In genomic region chr3:152474582-152475277, GRCm38 (mm10) we compare ENCODE assay signal across 8 mouse cellular contexts.
A peak's percentile ranks its signal among the peaks of the same experiment; 100 is the strongest.
DNase-seq lines count a peak whose midpoint lies in the region; ATAC-seq and TF ChIP-seq lines count a peak whose summit lies in the region.

No protein-coding gene starts in this region.

- peak; percentile 50 to 78 for DNase-seq in adrenal gland, postnatal 36 days
- peak; percentile 73 for DNase-seq in embryonic facial prominence, embryonic 10.5 days (ENCODE audit: low spot score)
- peak; percentile 50 for DNase-seq in large intestine, adult 2 months (ENCODE audit: low read depth, low spot score)
- peak; percentile 81 for DNase-seq in stomach, postnatal 0 days (ENCODE audit: low spot score)

- no peak for ATAC-seq in intestine, postnatal 0 days
- no peak for ATAC-seq in intestine, embryonic 16.5 days
- peak; percentile 28 for ATAC-seq in megakaryocyte, adult 5-6 weeks (ENCODE audit: poor library complexity, severe bottlenecking)
- no peak for ATAC-seq in stomach, postnatal 0 days (ENCODE audit: low FRiP score, low TSS enrichment)

- no peak overlapping the region for H3K27ac ChIP-seq in intestine, postnatal 0 days (ENCODE audit: low read depth, low read length)
- H3K27ac ChIP-seq in intestine, embryonic 16.5 days (ENCODE audit: low read length) = no peak overlapping the region
- no peak overlapping the region for H3K27ac ChIP-seq in ES-Bruce4 (ENCODE audit: insufficient read depth, low read length)
- no peak overlapping the region for H3K27ac ChIP-seq in embryonic facial prominence, embryonic 10.5 days (replicated peaks)
- no peak overlapping the region for H3K27ac ChIP-seq in stomach, postnatal 0 days (replicated peaks)

- no peaks in the 10 kb centered on the region for H3K9me3 ChIP-seq in intestine, postnatal 0 days (ENCODE audit: control insufficient read depth)
- H3K9me3 ChIP-seq in intestine, embryonic 16.5 days (ENCODE audit: control insufficient read depth, low read length) = no peaks in the 10 kb centered on the region
- no peaks in the 10 kb centered on the region for H3K9me3 ChIP-seq in ES-Bruce4 (replicated peaks; ENCODE audit: control insufficient read depth, insufficient read depth, low read length, poor library complexity, severe bottlenecking)
- H3K9me3 ChIP-seq in embryonic facial prominence, embryonic 10.5 days = no peaks in the 10 kb centered on the region
- no peaks in the 10 kb centered on the region for H3K9me3 ChIP-seq in stomach, postnatal 0 days (ENCODE audit: control insufficient read depth, low read length)

- H3K9ac ChIP-seq in intestine, postnatal 0 days (ENCODE audit: low read depth, low read length) = no peak overlapping the region
- no peak overlapping the region for H3K9ac ChIP-seq in intestine, embryonic 16.5 days (ENCODE audit: low read depth, low read length)
- no peak overlapping the region for H3K9ac ChIP-seq in ES-Bruce4 (ENCODE audit: low read depth, poor library complexity, severe bottlenecking)
- no peak overlapping the region for H3K9ac ChIP-seq in stomach, postnatal 0 days (ENCODE audit: low read length)

- peak; percentile 90 for TF ChIP-seq CTCF in intestine, postnatal 0 days (IDR thresholded peaks at IDR 0.05; ENCODE audit: low read depth)
- TF ChIP-seq CTCF in ES-Bruce4 (IDR thresholded peaks at IDR 0.05; ENCODE audit: low read depth, low read length) = peak; percentile 74
- peak; percentile 89 for TF ChIP-seq CTCF in stomach, postnatal 0 days (IDR thresholded peaks at IDR 0.05; ENCODE audit: low read depth)

- no peak for TF ChIP-seq POLR2A in ES-Bruce4 (IDR thresholded peaks at IDR 0.05; ENCODE audit: insufficient read depth, low read length)

- TF ChIP-seq EP300 in ES-Bruce4 (IDR thresholded peaks at IDR 0.05; ENCODE audit: insufficient read depth, low read depth, low read length) = no peak
- no peak for TF ChIP-seq EP300 in stomach, postnatal 0 days (optimal IDR thresholded peaks at IDR 0.05)

- no peak overlapping the region for H3K4me2 ChIP-seq in intestine, postnatal 0 days (replicated peaks; ENCODE audit: low read depth)
- H3K4me2 ChIP-seq in intestine, embryonic 16.5 days (ENCODE audit: low read depth, low read length) = no peak overlapping the region
- no peak overlapping the region for H3K4me2 ChIP-seq in stomach, postnatal 0 days (replicated peaks; ENCODE audit: low read depth)

- no peak overlapping the region for H3K4me3 ChIP-seq in intestine, postnatal 0 days (ENCODE audit: low read depth, low read length)
- H3K4me3 ChIP-seq in intestine, embryonic 16.5 days (ENCODE audit: low read length) = no peak overlapping the region
- H3K4me3 ChIP-seq in ES-Bruce4 (ENCODE audit: low read depth, low read length) = no peak overlapping the region
- no peak overlapping the region for H3K4me3 ChIP-seq in embryonic facial prominence, embryonic 10.5 days
- H3K4me3 ChIP-seq in stomach, postnatal 0 days (ENCODE audit: low read depth, low read length) = no peak overlapping the region

- no peaks in the 10 kb centered on the region for H3K36me3 ChIP-seq in intestine, postnatal 0 days (ENCODE audit: control insufficient read depth, insufficient read depth)
- no peaks in the 10 kb centered on the region for H3K36me3 ChIP-seq in intestine, embryonic 16.5 days (ENCODE audit: control insufficient read depth, insufficient read depth, low read length)
- H3K36me3 ChIP-seq in ES-Bruce4 (ENCODE audit: control insufficient read depth, insufficient read depth, low read length, poor library complexity, severe bottlenecking) = no peaks in the 10 kb centered on the region
- H3K36me3 ChIP-seq in embryonic facial prominence, embryonic 10.5 days (replicated peaks) = no peaks in the 10 kb centered on the region
- no peaks in the 10 kb centered on the region for H3K36me3 ChIP-seq in stomach, postnatal 0 days (ENCODE audit: control insufficient read depth, insufficient read depth, low read length)

- no peaks in the 10 kb centered on the region for H3K27me3 ChIP-seq in intestine, postnatal 0 days (replicated peaks; ENCODE audit: control insufficient read depth, insufficient read depth, low read length)
- no peaks in the 10 kb centered on the region for H3K27me3 ChIP-seq in intestine, embryonic 16.5 days (replicated peaks; ENCODE audit: control insufficient read depth, insufficient read depth, low read length)
- no peaks in the 10 kb centered on the region for H3K27me3 ChIP-seq in ES-Bruce4 (ENCODE audit: control insufficient read depth, insufficient read depth, low read length, poor library complexity, severe bottlenecking)
- no peaks in the 10 kb centered on the region for H3K27me3 ChIP-seq in embryonic facial prominence, embryonic 10.5 days (replicated peaks; ENCODE audit: low read depth, poor library complexity, severe bottlenecking)
- no peaks in the 10 kb centered on the region for H3K27me3 ChIP-seq in stomach, postnatal 0 days (ENCODE audit: control insufficient read depth, insufficient read depth, low read length)

- no peaks in the 10 kb centered on the region for H3K4me1 ChIP-seq in intestine, postnatal 0 days (replicated peaks; ENCODE audit: control insufficient read depth, insufficient read depth, low read length)
- H3K4me1 ChIP-seq in intestine, embryonic 16.5 days (ENCODE audit: control insufficient read depth, insufficient read depth, low read length) = no peaks in the 10 kb centered on the region
- no peaks in the 10 kb centered on the region for H3K4me1 ChIP-seq in ES-Bruce4 (ENCODE audit: control insufficient read depth, insufficient read depth, low read length)
- H3K4me1 ChIP-seq in embryonic facial prominence, embryonic 10.5 days = peaks cover 29% of the 10 kb centered on the region
- H3K4me1 ChIP-seq in stomach, postnatal 0 days (replicated peaks; ENCODE audit: control insufficient read depth, insufficient read depth) = no peaks in the 10 kb centered on the region

- 61% methylated on average over 15 of the region's 15 CpGs for WGBS in intestine, postnatal 0 days
- 62% methylated on average over 15 of the region's 15 CpGs for WGBS in intestine, embryonic 16.5 days
- WGBS in embryonic facial prominence, embryonic 10.5 days = 59% methylated on average over 15 of the region's 15 CpGs
- 58% methylated on average over 15 of the region's 15 CpGs for WGBS in large intestine, adult 2 months
- WGBS in stomach, postnatal 0 days = 60% methylated on average over 15 of the region's 15 CpGs
